ENCODE assay signal across 12 mouse cellular contexts in the genomic region with DNA sequence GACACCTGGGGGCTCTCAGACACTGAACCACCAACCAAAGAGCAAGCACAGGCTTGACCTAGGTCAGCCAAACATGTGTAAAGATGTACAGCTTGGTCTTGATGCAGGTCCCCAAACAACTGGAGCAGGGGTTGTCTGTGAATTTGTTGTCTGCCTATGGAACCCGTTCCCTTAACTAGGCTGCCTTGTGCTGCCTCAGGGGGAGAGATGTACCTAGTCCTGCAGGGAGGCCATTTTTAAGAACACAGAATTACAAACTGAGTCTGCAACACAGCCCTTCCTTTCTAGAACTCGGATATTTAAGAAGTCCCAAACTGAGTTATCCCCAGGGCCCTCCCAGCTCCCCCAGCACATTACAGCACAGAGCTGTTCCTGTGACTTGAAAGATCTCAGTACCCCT. TPM values are rescaled to one million over a fixed set of nuclear protein-coding genes. Genes with fewer than 3 reads are reported as not detected.
DNase-seq lines count a peak whose midpoint lies in the region; ATAC-seq lines count a peak whose summit lies in the region.
"Had no signal": no experiment of that assay in that cellular context is flagged by ENCODE, and none has a peak within 500 bp of the region (broad histone marks: within the 10 kb centered on the region; RNA-seq: fewer than 3 reads in every experiment).

No protein-coding gene starts in this region.

- H3K36me3 ChIP-seq in heart, embryonic 14.5 days (ENCODE audit: control insufficient read depth, insufficient read depth, low read length): no peaks in the 10 kb centered on the region
- H3K36me3 ChIP-seq in lung, embryonic 15.5 days: no peaks in the 10 kb centered on the region
- no peaks in the 10 kb centered on the region for H3K36me3 ChIP-seq in intestine, embryonic 14.5 days (ENCODE audit: control insufficient read depth, insufficient read depth, low read length)
- H3K36me3 ChIP-seq in stomach, embryonic 14.5 days (ENCODE audit: control insufficient read depth, insufficient read depth, low read length): no peaks in the 10 kb centered on the region
- H3K36me3 ChIP-seq: forebrain, embryonic 12.5 days had no signal

- DNase-seq in heart, adult 9 months (ENCODE audit: low spot score in 2 of 2): no peak
- no peak for DNase-seq in lung, postnatal 4 days
- peak; percentile 62 for DNase-seq in intestine, embryonic 14.5 days (ENCODE audit: low spot score)
- no peak for DNase-seq in cerebellum, postnatal 25 days
- DNase-seq in adrenal gland, adult 18-20 months (ENCODE audit: low spot score in 2 of 2): no peak

- WGBS in heart, embryonic 14.5 days: 57% methylated on average over 2 of the region's 2 CpGs
- 71% methylated on average over 2 of the region's 2 CpGs for WGBS in lung, embryonic 15.5 days
- WGBS in intestine, embryonic 14.5 days: 61% methylated on average over 2 of the region's 2 CpGs
- 65% methylated on average over 2 of the region's 2 CpGs for WGBS in stomach, embryonic 14.5 days

- peak overlapping the region; percentile 58 to 80 for H3K27ac ChIP-seq in heart, embryonic 14.5 days (replicated peaks in 1 of 2; ENCODE audit: control insufficient read depth in 1 of 2, insufficient read depth in 1 of 2, low read depth in 2 of 2, low read length in 2 of 2)
- H3K27ac ChIP-seq in lung, embryonic 15.5 days: peak overlapping the region; percentile 88
- peak overlapping the region; percentile 86 for H3K27ac ChIP-seq in intestine, embryonic 14.5 days (ENCODE audit: low read depth)
- H3K27ac ChIP-seq in stomach, embryonic 14.5 days (ENCODE audit: low read length): peak overlapping the region; percentile 96
- H3K27ac ChIP-seq: forebrain, embryonic 12.5 days; macrophage had no signal

- H3K27me3 ChIP-seq in heart, embryonic 14.5 days (ENCODE audit: control insufficient read depth, insufficient read depth, low read length): no peaks in the 10 kb centered on the region
- H3K27me3 ChIP-seq in lung, embryonic 15.5 days: no peaks in the 10 kb centered on the region
- H3K27me3 ChIP-seq in intestine, embryonic 14.5 days (replicated peaks; ENCODE audit: control insufficient read depth, insufficient read depth, low read length): no peaks in the 10 kb centered on the region
- no peaks in the 10 kb centered on the region for H3K27me3 ChIP-seq in stomach, embryonic 14.5 days (ENCODE audit: control insufficient read depth, insufficient read depth, low read length)
- H3K27me3 ChIP-seq: forebrain, embryonic 12.5 days; Patski had no signal

- no peak for ATAC-seq in heart, embryonic 14.5 days (ENCODE audit: insufficient number of reproducible peaks, insufficient read depth, low FRiP score, low read depth)
- ATAC-seq in lung, embryonic 15.5 days (ENCODE audit: borderline replicate concordance, extremely low read depth, low FRiP score, low TSS enrichment): no peak
- no peak for ATAC-seq in intestine, embryonic 14.5 days (replicated peaks; ENCODE audit: low FRiP score, low TSS enrichment, low read depth)
- no peak for ATAC-seq in stomach, embryonic 14.5 days (ENCODE audit: insufficient number of reproducible peaks, insufficient read depth, low FRiP score, low read depth)
- ATAC-seq: CD4-positive, CD25-positive, alpha-beta regulatory T cell, adult 4 months; Patski had no signal

- no peak overlapping the region for H3K4me3 ChIP-seq in heart, embryonic 14.5 days (ENCODE audit: control insufficient read depth in 1 of 2, insufficient read depth in 1 of 2, low read depth in 1 of 2, low read length in 2 of 2)
- H3K4me3 ChIP-seq in lung, embryonic 15.5 days: no peak overlapping the region
- H3K4me3 ChIP-seq in intestine, embryonic 14.5 days (ENCODE audit: low read depth, low read length): no peak overlapping the region
- no peak overlapping the region for H3K4me3 ChIP-seq in stomach, embryonic 14.5 days (ENCODE audit: low read depth, low read length)
- H3K4me3 ChIP-seq: forebrain, embryonic 12.5 days had no signal

- H3K4me2 ChIP-seq in heart, embryonic 14.5 days (ENCODE audit: low read length): peak overlapping the region; percentile 54
- H3K4me2 ChIP-seq in lung, embryonic 15.5 days: no peak overlapping the region
- no peak overlapping the region for H3K4me2 ChIP-seq in intestine, embryonic 14.5 days (ENCODE audit: low read length)
- no peak overlapping the region for H3K4me2 ChIP-seq in stomach, embryonic 14.5 days (replicated peaks; ENCODE audit: low read depth, low read length)
- H3K4me2 ChIP-seq: forebrain, embryonic 12.5 days had no signal

- no peaks in the 10 kb centered on the region for H3K9me3 ChIP-seq in heart, embryonic 14.5 days (ENCODE audit: control insufficient read depth, low read length)
- no peaks in the 10 kb centered on the region for H3K9me3 ChIP-seq in lung, embryonic 15.5 days
- H3K9me3 ChIP-seq in intestine, embryonic 14.5 days (ENCODE audit: control insufficient read depth, low read length): no peaks in the 10 kb centered on the region
- no peaks in the 10 kb centered on the region for H3K9me3 ChIP-seq in stomach, embryonic 14.5 days (ENCODE audit: control insufficient read depth, low read depth, low read length)
- H3K9me3 ChIP-seq: forebrain, embryonic 12.5 days had no signal

- peaks cover 9 to 12% of the 10 kb centered on the region in 2 experiments for H3K4me1 ChIP-seq in heart, embryonic 14.5 days (ENCODE audit: control insufficient read depth in 2 of 2, insufficient read depth in 2 of 2, low read length in 2 of 2)
- peaks cover 31% of the 10 kb centered on the region for H3K4me1 ChIP-seq in lung, embryonic 15.5 days
- H3K4me1 ChIP-seq in intestine, embryonic 14.5 days (replicated peaks; ENCODE audit: control insufficient read depth, insufficient read depth, low read length): peaks cover 12% of the 10 kb centered on the region
- peaks cover 8% of the 10 kb centered on the region; the same call in 1 of the 2 replicates for H3K4me1 ChIP-seq in stomach, embryonic 14.5 days (ENCODE audit: control insufficient read depth, insufficient read depth, low read length)
- H3K4me1 ChIP-seq: forebrain, embryonic 12.5 days had no signal

- peak overlapping the region; percentile 47; the same call in 1 of the 2 replicates for H3K9ac ChIP-seq in heart, embryonic 14.5 days (ENCODE audit: low read length)
- H3K9ac ChIP-seq in lung, embryonic 15.5 days: no peak overlapping the region
- H3K9ac ChIP-seq in intestine, embryonic 14.5 days (ENCODE audit: low read length): no peak overlapping the region
- H3K9ac ChIP-seq in stomach, embryonic 14.5 days (replicated peaks; ENCODE audit: low read depth, low read length): no peak overlapping the region
- H3K9ac ChIP-seq: forebrain, embryonic 12.5 days had no signal

RNA-seq across cellular contexts. Expression of a gene that starts 57.5 kb away (rescaled TPM):
- 142 and 146 TPM in 2 replicates for polyA plus RNA-seq in heart, embryonic 14.5 days (2014; fragmentation: Nextera tagmentation; extraction: Ambion mirVana)
- 111 and 115 TPM in 2 replicates for polyA plus RNA-seq in lung, embryonic 15.5 days (2015; fragmentation: Nextera tagmentation; extraction: Ambion mirVana)
- 69.6 and 70.2 TPM in 2 replicates for polyA plus RNA-seq in intestine, embryonic 14.5 days (2014; fragmentation: Nextera tagmentation; extraction: Ambion mirVana)
- 68.9 and 72.8 TPM in 2 replicates for polyA plus RNA-seq in stomach, embryonic 14.5 days (2014; fragmentation: Nextera tagmentation; extraction: Ambion mirVana)
- 10 to 100 TPM; 55.3 to 59.2 TPM for total RNA-seq in adrenal gland, adult 18-20 months (2021)
- polyA plus RNA-seq: macrophage had no signal
